Mouse (Mus musculus): ENCODE measurements around the gene Tigd2.

DNA sequence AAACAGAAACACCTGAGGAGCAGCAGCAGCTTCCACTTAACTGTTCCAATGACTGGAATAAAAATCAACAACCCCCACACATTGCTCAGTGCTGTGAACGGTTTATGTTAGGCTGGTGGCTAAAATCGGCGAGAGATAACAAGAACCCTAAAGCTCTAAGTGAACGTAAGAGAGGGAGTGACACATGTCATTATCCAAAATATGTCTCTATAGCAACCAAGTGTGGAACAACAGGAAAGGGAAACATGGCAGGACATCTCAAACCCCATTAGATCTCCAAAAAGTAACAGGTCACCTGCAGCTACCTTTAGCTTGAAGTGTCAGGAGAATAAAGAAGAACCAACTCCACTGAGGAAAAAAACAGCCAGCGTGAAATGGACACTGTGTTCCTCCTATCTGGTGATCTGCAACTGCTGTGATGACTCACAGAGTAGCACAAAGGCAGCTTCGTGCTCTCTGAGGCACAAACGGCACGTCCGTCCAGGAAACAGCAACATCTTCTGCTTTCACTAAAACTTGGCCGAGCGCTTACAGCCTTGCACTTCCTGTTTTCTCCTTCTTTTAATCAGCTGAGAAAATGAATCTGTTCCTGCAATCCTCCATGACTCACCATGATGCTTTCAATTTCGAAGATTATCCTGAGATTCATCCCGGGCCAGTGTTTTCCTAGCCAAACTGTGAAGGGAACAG is 23.5 kb upstream of the Tigd2 start:
- TF ChIP-seq CTCF (IDR thresholded peaks at IDR 0.05; ENCODE audit: insufficient read depth, low read depth, low read length) (no peak), POLR2A (IDR thresholded peaks at IDR 0.05; ENCODE audit: insufficient read depth, low read depth, low read length) (no peak)

Measured in olfactory bulb, adult 2 months (tissue).